In genomic region chr3:64039818-64040784, GRCm38 (mm10) we compare ENCODE assay signal across 9 mouse cellular contexts. TPM values are rescaled to one million over a fixed set of nuclear protein-coding genes. Genes with fewer than 3 reads are reported as not detected.
DNase-seq lines count a peak whose midpoint lies in the region; ATAC-seq lines count a peak whose summit lies in the region.
"Had no signal": no experiment of that assay in that cellular context is flagged by ENCODE, and none has a peak within 500 bp of the region (broad histone marks: within the 10 kb centered on the region; RNA-seq: fewer than 3 reads in every experiment).

No protein-coding gene starts in this region.

- peak overlapping the region; percentile 76 for H3K27ac ChIP-seq in forebrain, embryonic 10.5 days
- H3K27ac ChIP-seq in heart, embryonic 14.5 days (replicated peaks in 1 of 2; ENCODE audit: control insufficient read depth in 1 of 2, insufficient read depth in 1 of 2, low read depth in 2 of 2, low read length in 2 of 2): peak overlapping the region; percentile 51 to 71
- H3K27ac ChIP-seq in liver, embryonic 12.5 days: no peak overlapping the region
- H3K27ac ChIP-seq in neural tube, embryonic 12.5 days: no peak overlapping the region

- DNase-seq in CD4-positive helper T cell, adult 2 months (ENCODE audit: low read depth, low spot score): peak; percentile 43
- peak; percentile 27 for DNase-seq in c-Kit-negative CD71-positive TER-119-positive erythroid progenitor cells, embryonic 14.5 days (ENCODE audit: low read depth, low spot score)
- DNase-seq in forebrain, embryonic 10.5 days (ENCODE audit: extremely low spot score, low spot score): peak; percentile 89
- DNase-seq in kidney, postnatal 14 days: peak; percentile 88
- peak; percentile 48 for DNase-seq in telencephalon, adult 2 months (ENCODE audit: low read depth, low spot score)

- peaks cover 3% of the 10 kb centered on the region; the same call in 1 of the 2 replicates for H3K9me3 ChIP-seq in forebrain, embryonic 10.5 days
- H3K9me3 ChIP-seq in heart, embryonic 14.5 days (ENCODE audit: control insufficient read depth, low read length): no peaks in the 10 kb centered on the region
- no peaks in the 10 kb centered on the region for H3K9me3 ChIP-seq in liver, embryonic 12.5 days (replicated peaks)
- no peaks in the 10 kb centered on the region for H3K9me3 ChIP-seq in neural tube, embryonic 12.5 days

- peak overlapping the region; percentile 69 for H3K9ac ChIP-seq in heart, embryonic 14.5 days (ENCODE audit: low read length)
- H3K9ac ChIP-seq in liver, embryonic 12.5 days: no peak overlapping the region
- peak overlapping the region; percentile 35; the same call in 1 of the 2 replicates for H3K9ac ChIP-seq in neural tube, embryonic 12.5 days

- WGBS in forebrain, embryonic 10.5 days: 8% methylated on average over 25 of the region's 25 CpGs
- WGBS in heart, embryonic 14.5 days: 9% methylated on average over 25 of the region's 25 CpGs
- 30% methylated on average over 25 of the region's 25 CpGs for WGBS in liver, embryonic 12.5 days (ENCODE audit: insufficient replicate concordance)
- 12% methylated on average over 25 of the region's 25 CpGs for WGBS in neural tube, embryonic 12.5 days

- H3K4me2 ChIP-seq in heart, embryonic 14.5 days (ENCODE audit: low read length): peak overlapping the region; percentile 80
- H3K4me2 ChIP-seq in liver, embryonic 12.5 days: peak overlapping the region; percentile 46
- H3K4me2 ChIP-seq in neural tube, embryonic 12.5 days (replicated peaks): peak overlapping the region; percentile 68

- H3K4me1 ChIP-seq in forebrain, embryonic 10.5 days: peaks cover 4% of the 10 kb centered on the region
- peaks cover 0 to 3% of the 10 kb centered on the region in 2 experiments; a peak in 1 of 4 replicates for H3K4me1 ChIP-seq in heart, embryonic 14.5 days (ENCODE audit: control insufficient read depth in 2 of 2, insufficient read depth in 2 of 2, low read length in 2 of 2)
- no peaks in the 10 kb centered on the region for H3K4me1 ChIP-seq in liver, embryonic 12.5 days
- no peaks in the 10 kb centered on the region for H3K4me1 ChIP-seq in neural tube, embryonic 12.5 days

- 0 out of 2 replicates have a peak, but pooled peaks cover 5% of the 10 kb centered on the region for H3K36me3 ChIP-seq in forebrain, embryonic 10.5 days (replicated peaks)
- no peaks in the 10 kb centered on the region for H3K36me3 ChIP-seq in heart, embryonic 14.5 days (ENCODE audit: control insufficient read depth, insufficient read depth, low read length)
- no peaks in the 10 kb centered on the region for H3K36me3 ChIP-seq in liver, embryonic 12.5 days
- H3K36me3 ChIP-seq in neural tube, embryonic 12.5 days: no peaks in the 10 kb centered on the region

- ATAC-seq in heart, embryonic 14.5 days (ENCODE audit: insufficient number of reproducible peaks, insufficient read depth, low FRiP score, low read depth): no peak
- ATAC-seq in liver, embryonic 12.5 days: peak; percentile 21; the same call in 1 of the 2 replicates
- ATAC-seq in neural tube, embryonic 12.5 days (ENCODE audit: low FRiP score, low read depth): peak; percentile 91

- peak overlapping the region; percentile 51 for H3K4me3 ChIP-seq in forebrain, embryonic 10.5 days
- H3K4me3 ChIP-seq in heart, embryonic 14.5 days (ENCODE audit: control insufficient read depth in 1 of 2, insufficient read depth in 1 of 2, low read depth in 1 of 2, low read length in 2 of 2): peak overlapping the region; percentile 50 to 53
- H3K4me3 ChIP-seq in liver, embryonic 12.5 days: peak overlapping the region; percentile 27
- H3K4me3 ChIP-seq in neural tube, embryonic 12.5 days: peak overlapping the region; percentile 26
- H3K4me3 ChIP-seq: erythroblast, embryonic 14.5 days had no signal

- no peaks in the 10 kb centered on the region for H3K27me3 ChIP-seq in forebrain, embryonic 10.5 days (ENCODE audit: poor library complexity, severe bottlenecking)
- no peaks in the 10 kb centered on the region for H3K27me3 ChIP-seq in heart, embryonic 14.5 days (ENCODE audit: control insufficient read depth, insufficient read depth, low read length)
- H3K27me3 ChIP-seq in liver, embryonic 12.5 days (replicated peaks): no peaks in the 10 kb centered on the region
- H3K27me3 ChIP-seq in neural tube, embryonic 12.5 days (replicated peaks): no peaks in the 10 kb centered on the region

RNA-seq across cellular contexts. Expression of gene Vmn2r1, which starts 41.2 kb away (rescaled TPM):
- 0.02 and 0.09 TPM in 2 replicates for polyA plus RNA-seq in forebrain, embryonic 10.5 days (2016; fragmentation: Nextera tagmentation; extraction: Ambion mirVana)
- polyA plus RNA-seq in heart, embryonic 14.5 days (2014; fragmentation: Nextera tagmentation; extraction: Ambion mirVana): not detected in 2 replicates
- not detected in 2 replicates for polyA plus RNA-seq in liver, embryonic 12.5 days (2016; fragmentation: Nextera tagmentation; extraction: Ambion mirVana)
- polyA plus RNA-seq in neural tube, embryonic 12.5 days (2016; fragmentation: Nextera tagmentation; extraction: Ambion mirVana): 0.06 and 0.10 TPM in 2 replicates
- polyA plus RNA-seq: erythroblast, embryonic 14.5 days had no signal

Comparison
In these comparisons a context has a peak if more than half of its experiments do, and no peak if none do; other contexts are left out.
1. DNase-seq: peak in every context shown above with its lines; median percentile 89 in forebrain, embryonic 10.5 days; 88 in kidney, postnatal 14 days; 48 in telencephalon, adult 2 months; 43 in CD4-positive helper T cell, adult 2 months; 27 in c-Kit-negative CD71-positive TER-119-positive erythroid progenitor cells, embryonic 14.5 days.
2. H3K27ac ChIP-seq: peak in forebrain, embryonic 10.5 days (single experiment) and heart, embryonic 14.5 days (2 of 2); none in liver, embryonic 12.5 days (single experiment) and neural tube, embryonic 12.5 days (single experiment).
3. Peak in every context shown above with its lines, with median percentiles within 50 percentile points of each other: H3K4me3 ChIP-seq and H3K4me2 ChIP-seq.